Mouse (Mus musculus): Measurements from ENCODE around the gene Mrps21. TPM values are rescaled to one million over a fixed set of nuclear protein-coding genes. Genes with fewer than 3 reads are reported as not detected.
A peak's percentile ranks its signal among the peaks of the same experiment; 100 is the strongest.

Gene Mrps21
- polyA plus RNA-seq, 1 experiment = 274 TPM

- Histone ChIP-seq H3K27me3 (replicated peaks; ENCODE audit: control insufficient read depth, insufficient read depth, low read length) (no peaks in the 10 kb centered on the region), H3K36me3 (ENCODE audit: control insufficient read depth, insufficient read depth, low read length) (peaks cover 2% of the 10 kb centered on the region; the same call in 1 of the 2 replicates), H3K27ac (ENCODE audit: insufficient read depth, low read depth, low read length) (peak within 1 kb of the TSS; percentile 68), H3K4me1 (ENCODE audit: control insufficient read depth, insufficient read depth, low read length) (no peaks in the 10 kb centered on the region), H3K4me3 (ENCODE audit: insufficient read depth, low read depth, low read length) (peak within 1 kb of the TSS; percentile 90)
- peak; percentile 98 for DNase-seq
- under 1% methylated on average over 56 of the region's 56 CpGs for WGBS
- TF ChIP-seq POLR2A (IDR thresholded peaks at IDR 0.05; ENCODE audit: low read depth, low read length) (peak; percentile 61), CTCF (conservative IDR thresholded peaks at IDR 0.05; ENCODE audit: insufficient read depth, insufficient read length, low read depth, low read length) (no peak)
These were observed 15.7 kb downstream of the Mrps21 start, which contains the start of gene Prpf3 for GRCm38 (mm10) chr3:95855502-95856089. Prpf3 (minus strand) TSS chr3:95855885.

- no peaks in the 10 kb centered on the region for H3K27me3 ChIP-seq (replicated peaks; ENCODE audit: control insufficient read depth, insufficient read depth, low read length)
- TF ChIP-seq CTCF (conservative IDR thresholded peaks at IDR 0.05; ENCODE audit: insufficient read depth, insufficient read length, low read depth, low read length) (no peak), POLR2A (IDR thresholded peaks at IDR 0.05; ENCODE audit: low read depth, low read length) (no peak)
These were observed 20.0 kb downstream of the Mrps21 start for GRCm38 (mm10) chr3:95851317-95851716.

GRCm38 (mm10) chr3:95850611-95851010 lies 20.7 kb downstream of the Mrps21 start:
- Histone ChIP-seq H3K4me1 (ENCODE audit: control insufficient read depth, insufficient read depth, low read length) (no peaks in the 10 kb centered on the region), H3K27ac (ENCODE audit: insufficient read depth, low read depth, low read length) (no peak overlapping the region), H3K4me3 (ENCODE audit: insufficient read depth, low read depth, low read length) (no peak overlapping the region), H3K36me3 (ENCODE audit: control insufficient read depth, insufficient read depth, low read length) (peaks cover 15% of the 10 kb centered on the region), H3K27me3 (replicated peaks; ENCODE audit: control insufficient read depth, insufficient read depth, low read length) (no peaks in the 10 kb centered on the region)
- no peak for DNase-seq
- no peak for TF ChIP-seq POLR2A (IDR thresholded peaks at IDR 0.05; ENCODE audit: low read depth, low read length)
- no peak for TF ChIP-seq CTCF (conservative IDR thresholded peaks at IDR 0.05; ENCODE audit: insufficient read depth, insufficient read length, low read depth, low read length)
- WGBS = 86% methylated on average over 4 of the region's 4 CpGs

More at GRCm38 (mm10) chr3:95851317-95851716, 20.0 kb downstream of the Mrps21 start:
- peaks cover 13% of the 10 kb centered on the region for H3K36me3 ChIP-seq (ENCODE audit: control insufficient read depth, insufficient read depth, low read length)
- no peak overlapping the region for H3K4me3 ChIP-seq (ENCODE audit: insufficient read depth, low read depth, low read length)
- no peaks in the 10 kb centered on the region for H3K4me1 ChIP-seq (ENCODE audit: control insufficient read depth, insufficient read depth, low read length)
- DNase-seq = no peak
- 93% methylated on average over 8 of the region's 8 CpGs for WGBS
- H3K27ac ChIP-seq (ENCODE audit: insufficient read depth, low read depth, low read length) = no peak overlapping the region

- TF ChIP-seq POLR2A (IDR thresholded peaks at IDR 0.05; ENCODE audit: low read depth, low read length) = no peak
- TF ChIP-seq CTCF (conservative IDR thresholded peaks at IDR 0.05; ENCODE audit: insufficient read depth, insufficient read length, low read depth, low read length) = no peak
- Histone ChIP-seq H3K4me1 (ENCODE audit: control insufficient read depth, insufficient read depth, low read length) (no peaks in the 10 kb centered on the region), H3K36me3 (ENCODE audit: control insufficient read depth, insufficient read depth, low read length) (peaks cover 14% of the 10 kb centered on the region), H3K27me3 (replicated peaks; ENCODE audit: control insufficient read depth, insufficient read depth, low read length) (no peaks in the 10 kb centered on the region), H3K4me3 (ENCODE audit: insufficient read depth, low read depth, low read length) (no peak overlapping the region), H3K27ac (ENCODE audit: insufficient read depth, low read depth, low read length) (no peak overlapping the region)
- no peak for DNase-seq
- WGBS = 85% methylated on average over 3 of the region's 3 CpGs
These were observed 28.7 kb downstream of the Mrps21 start for GRCm38 (mm10) chr3:95842503-95843214.

GRCm38 (mm10) chr3:95839250-95839649 lies 32.1 kb downstream of the Mrps21 start:
- TF ChIP-seq POLR2A (IDR thresholded peaks at IDR 0.05; ENCODE audit: low read depth, low read length) (no peak), CTCF (conservative IDR thresholded peaks at IDR 0.05; ENCODE audit: insufficient read depth, insufficient read length, low read depth, low read length) (no peak)
- Histone ChIP-seq H3K27me3 (replicated peaks; ENCODE audit: control insufficient read depth, insufficient read depth, low read length) (no peaks in the 10 kb centered on the region), H3K27ac (ENCODE audit: insufficient read depth, low read depth, low read length) (no peak overlapping the region), H3K4me3 (ENCODE audit: insufficient read depth, low read depth, low read length) (no peak overlapping the region), H3K36me3 (ENCODE audit: control insufficient read depth, insufficient read depth, low read length) (peaks cover 6% of the 10 kb centered on the region), H3K4me1 (ENCODE audit: control insufficient read depth, insufficient read depth, low read length) (no peaks in the 10 kb centered on the region)
- 96% methylated on average over 2 of the region's 2 CpGs for WGBS
- no peak for DNase-seq

GRCm38 (mm10) chr3:95829053-95829452 lies 42.3 kb downstream of the Mrps21 start:
- Histone ChIP-seq H3K27me3 (replicated peaks; ENCODE audit: control insufficient read depth, insufficient read depth, low read length) (no peaks in the 10 kb centered on the region), H3K36me3 (ENCODE audit: control insufficient read depth, insufficient read depth, low read length) (peaks cover 12% of the 10 kb centered on the region)

GRCm38 (mm10) chr3:95826275-95826674 lies 45.0 kb downstream of the Mrps21 start:
- whole genome bisulfite sequencing = 44% methylated on average over 2 of the region's 2 CpGs
- Histone ChIP-seq H3K4me3 (ENCODE audit: insufficient read depth, low read depth, low read length) (no peak overlapping the region), H3K27me3 (replicated peaks; ENCODE audit: control insufficient read depth, insufficient read depth, low read length) (no peaks in the 10 kb centered on the region), H3K4me1 (ENCODE audit: control insufficient read depth, insufficient read depth, low read length) (no peaks in the 10 kb centered on the region; the same call in 1 of the 2 replicates), H3K36me3 (ENCODE audit: control insufficient read depth, insufficient read depth, low read length) (peaks cover 2% of the 10 kb centered on the region), H3K27ac (ENCODE audit: insufficient read depth, low read depth, low read length) (no peak overlapping the region)
- DNase-seq = no peak
- no peak for TF ChIP-seq CTCF (conservative IDR thresholded peaks at IDR 0.05; ENCODE audit: insufficient read depth, insufficient read length, low read depth, low read length)
- TF ChIP-seq POLR2A (IDR thresholded peaks at IDR 0.05; ENCODE audit: low read depth, low read length) = no peak

More at GRCm38 (mm10) chr3:95829053-95829452, 42.3 kb downstream of the Mrps21 start:
- Histone ChIP-seq H3K4me1 (ENCODE audit: control insufficient read depth, insufficient read depth, low read length) (no peaks in the 10 kb centered on the region; the same call in 1 of the 2 replicates), H3K27ac (ENCODE audit: insufficient read depth, low read depth, low read length) (no peak overlapping the region), H3K4me3 (ENCODE audit: insufficient read depth, low read depth, low read length) (no peak overlapping the region)
- WGBS = 98% methylated on average over 4 of the region's 4 CpGs
- TF ChIP-seq POLR2A (IDR thresholded peaks at IDR 0.05; ENCODE audit: low read depth, low read length) (no peak), CTCF (conservative IDR thresholded peaks at IDR 0.05; ENCODE audit: insufficient read depth, insufficient read length, low read depth, low read length) (no peak)
- no peak for DNase-seq
